Mouse (Mus musculus) CD4-positive, CD25-positive, alpha-beta regulatory T cell, adult 2 months (primary cell): ENCODE measurements around the gene Zfp568.
"Not testable (repeated sequence)": the region's sequence is repeated elsewhere in the genome, so short reads cannot be mapped to it uniquely, and the experiment has no call there.

Experiments
- DNase-seq: peaks from one replicate; pipeline ENCODE4 v3.0.0-alpha.2; 2012; ENCODE audit warnings: low read depth, low spot score

Zfp568 gene

GRCm38 (mm10) chr7:29983690-29984380, at the start of gene Zfp568:
Zfp568 (plus strand) TSS chr7:29983955.
- DNase-seq, result peak; percentile 80

GRCm38 (mm10) chr7:29938856-29939255, 44.9 kb upstream of the Zfp568 start:
- DNase-seq, result no peak

- DNase-seq, result no peak
Measured at GRCm38 (mm10) chr7:29941027-29941426, 42.7 kb upstream of the Zfp568 start.

- no peak for DNase-seq
Measured at GRCm38 (mm10) chr7:29942740-29943139, 41.0 kb upstream of the Zfp568 start.

GRCm38 (mm10) chr7:29943720-29944119, 40.0 kb upstream of the Zfp568 start:
- DNase-seq, result no peak

- no peak for DNase-seq
Measured at GRCm38 (mm10) chr7:29944201-29944600, 39.6 kb upstream of the Zfp568 start.

- no peak for DNase-seq
Measured at GRCm38 (mm10) chr7:29953086-29953485, 30.7 kb upstream of the Zfp568 start.

- DNase-seq, result peak; percentile 83
Measured at GRCm38 (mm10) chr7:29953513-29954401, 30.0 kb upstream of the Zfp568 start, which contains the start of gene Zfp74. Zfp74 (minus strand) TSS chr7:29954089.

GRCm38 (mm10) chr7:29954731-29955130, 29.0 kb upstream of the Zfp568 start:
- peak; percentile 67 for DNase-seq

- DNase-seq, result no peak
Measured at GRCm38 (mm10) chr7:29956257-29956656, 27.5 kb upstream of the Zfp568 start.

GRCm38 (mm10) chr7:29958125-29958724, 25.5 kb upstream of the Zfp568 start:
- no peak for DNase-seq

- peak; percentile 18 for DNase-seq
Measured at GRCm38 (mm10) chr7:29959004-29959403, 24.8 kb upstream of the Zfp568 start.

GRCm38 (mm10) chr7:29965115-29965810, 18.5 kb upstream of the Zfp568 start:
- not testable (repeated sequence) for DNase-seq

GRCm38 (mm10) chr7:29970686-29971085, 13.1 kb upstream of the Zfp568 start:
- no peak for DNase-seq

GRCm38 (mm10) chr7:29980761-29981160, 3.0 kb upstream of the Zfp568 start:
- DNase-seq, result no peak

GRCm38 (mm10) chr7:29981455-29981854, 2.3 kb upstream of the Zfp568 start:
- peak; percentile 28 for DNase-seq

- DNase-seq, result no peak
Measured at GRCm38 (mm10) chr7:29981860-29982259, 1.9 kb upstream of the Zfp568 start.

- DNase-seq, result no peak
Measured at GRCm38 (mm10) chr7:29982341-29982740, 1.4 kb upstream of the Zfp568 start.

GRCm38 (mm10) chr7:29982931-29983330, 824 bp upstream of the Zfp568 start:
- DNase-seq, result no peak

- DNase-seq, result no peak
Measured at GRCm38 (mm10) chr7:29983340-29983689, 440 bp upstream of the Zfp568 start.

- DNase-seq, result no peak
Measured at GRCm38 (mm10) chr7:29986101-29986500, 2.3 kb downstream of the Zfp568 start.

- no peak for DNase-seq
Measured at GRCm38 (mm10) chr7:29987551-29987950, 3.8 kb downstream of the Zfp568 start.
